Mouse (Mus musculus): ENCODE measurements around the gene Camk1d. TPM values are rescaled to one million over a fixed set of nuclear protein-coding genes. Genes with fewer than 3 reads are reported as not detected.

Gene Camk1d
- polyA plus RNA-seq, 1 experiment from 2014 or later: 2.4 TPM

DNA sequence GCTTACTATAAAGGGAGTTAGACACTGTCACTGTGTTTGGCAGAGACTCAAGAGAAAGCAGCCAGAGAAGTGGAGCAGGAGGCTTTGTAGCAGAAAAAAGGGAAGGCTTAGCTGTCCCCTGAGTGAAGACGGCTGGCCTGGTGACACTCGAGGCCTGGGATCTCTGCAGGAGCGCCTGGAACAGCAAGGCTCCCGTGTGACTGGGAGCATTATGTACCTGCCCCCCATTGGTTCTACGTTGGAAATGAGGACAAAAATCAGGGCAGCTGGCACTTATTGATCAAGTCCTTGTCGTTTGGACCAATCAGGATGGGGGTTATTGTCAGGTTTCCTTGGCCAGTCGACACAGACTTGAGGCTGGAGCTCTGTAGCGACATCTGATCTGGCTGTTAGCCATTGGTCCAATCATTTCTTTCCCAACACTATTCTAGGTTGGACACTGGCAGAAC lies 195.1 kb downstream of the Camk1d start:
- H3K27me3 ChIP-seq (ENCODE audit: control insufficient read depth, insufficient read depth, low read length): no peaks in the 10 kb centered on the region
- H3K9me3 ChIP-seq (ENCODE audit: control insufficient read depth, low read length): no peaks in the 10 kb centered on the region
- H3K4me1 ChIP-seq (ENCODE audit: control insufficient read depth, insufficient read depth, low read length): no peaks in the 10 kb centered on the region
- no peaks in the 10 kb centered on the region for H3K36me3 ChIP-seq (ENCODE audit: control insufficient read depth, insufficient read depth, low read length)
- H3K9ac ChIP-seq (ENCODE audit: low read depth, low read length): no peak overlapping the region
- H3K4me2 ChIP-seq (replicated peaks; ENCODE audit: low read depth, low read length): no peak overlapping the region
- ATAC-seq (ENCODE audit: low FRiP score, low TSS enrichment): no peak
- H3K4me3 ChIP-seq (ENCODE audit: low read length): no peak overlapping the region
- WGBS: 66% methylated on average over 8 of the region's 8 CpGs
- H3K27ac ChIP-seq (ENCODE audit: low read depth, low read length): no peak overlapping the region

DNA sequence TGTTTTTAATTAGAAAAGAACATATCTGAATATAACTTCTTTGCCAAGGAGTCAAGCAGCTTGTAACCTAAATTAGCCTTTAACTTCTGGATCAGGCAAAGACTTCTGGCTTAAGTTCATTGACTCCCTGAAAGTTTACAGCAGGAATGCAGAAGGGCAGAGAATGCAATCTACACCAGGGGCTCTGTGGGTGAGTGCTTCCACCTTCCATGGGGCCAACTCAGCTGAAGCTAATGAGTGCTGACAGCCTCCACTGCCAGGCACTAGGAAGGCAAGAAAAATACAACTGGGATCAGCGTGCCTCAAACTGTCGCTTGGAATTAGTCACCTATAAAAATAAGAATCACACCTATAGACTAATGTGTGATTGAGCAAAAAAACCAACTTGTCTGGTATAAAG lies 199.2 kb downstream of the Camk1d start:
- Histone ChIP-seq H3K27ac (ENCODE audit: low read depth, low read length) (no peak overlapping the region), H3K4me3 (ENCODE audit: low read length) (no peak overlapping the region), H3K36me3 (ENCODE audit: control insufficient read depth, insufficient read depth, low read length) (no peaks in the 10 kb centered on the region), H3K9me3 (ENCODE audit: control insufficient read depth, low read length) (no peaks in the 10 kb centered on the region), H3K9ac (ENCODE audit: low read depth, low read length) (no peak overlapping the region), H3K4me2 (replicated peaks; ENCODE audit: low read depth, low read length) (no peak overlapping the region), H3K27me3 (ENCODE audit: control insufficient read depth, insufficient read depth, low read length) (no peaks in the 10 kb centered on the region), H3K4me1 (ENCODE audit: control insufficient read depth, insufficient read depth, low read length) (no peaks in the 10 kb centered on the region)
- 52% methylated on average over 2 of the region's 2 CpGs for WGBS
- no peak; the same call in 1 of the 2 replicates for ATAC-seq (ENCODE audit: low FRiP score, low TSS enrichment)

- no peak for ATAC-seq (ENCODE audit: low FRiP score, low TSS enrichment)
- no peak overlapping the region for H3K4me2 ChIP-seq (replicated peaks; ENCODE audit: low read depth, low read length)
- no peak overlapping the region for H3K9ac ChIP-seq (ENCODE audit: low read depth, low read length)
- WGBS: 97% methylated on average over 5 of the region's 5 CpGs
- no peaks in the 10 kb centered on the region for H3K4me1 ChIP-seq (ENCODE audit: control insufficient read depth, insufficient read depth, low read length)
- H3K27me3 ChIP-seq (ENCODE audit: control insufficient read depth, insufficient read depth, low read length): no peaks in the 10 kb centered on the region
- H3K27ac ChIP-seq (ENCODE audit: low read depth, low read length): no peak overlapping the region
- no peaks in the 10 kb centered on the region for H3K9me3 ChIP-seq (ENCODE audit: control insufficient read depth, low read length)
- no peak overlapping the region for H3K4me3 ChIP-seq (ENCODE audit: low read length)
- no peaks in the 10 kb centered on the region for H3K36me3 ChIP-seq (ENCODE audit: control insufficient read depth, insufficient read depth, low read length)
Observed at GRCm38 (mm10) chr2:5514095-5514494, 200.2 kb downstream of the Camk1d start.

DNA sequence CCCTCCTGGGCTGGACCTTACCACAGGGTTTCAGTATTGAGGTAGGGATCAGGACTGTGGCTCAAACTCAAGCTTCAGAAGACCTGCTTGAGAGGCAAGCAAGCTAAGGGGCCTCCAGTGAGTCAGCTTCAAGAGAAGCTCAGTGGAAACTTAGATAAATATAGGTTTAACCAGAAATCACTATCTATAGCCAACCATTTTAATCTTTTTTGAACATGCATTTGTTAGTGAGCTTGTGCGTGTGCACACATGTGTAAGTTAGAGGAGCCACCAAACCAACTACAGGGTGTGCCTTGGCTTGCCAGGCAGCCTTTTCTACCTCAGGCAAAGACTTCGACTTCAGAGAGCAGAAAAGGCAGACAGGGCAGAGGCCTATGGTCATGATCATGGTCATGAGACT lies 200.7 kb downstream of the Camk1d start:
- Histone ChIP-seq H3K4me2 (replicated peaks; ENCODE audit: low read depth, low read length) (no peak overlapping the region), H3K4me1 (ENCODE audit: control insufficient read depth, insufficient read depth, low read length) (no peaks in the 10 kb centered on the region), H3K9ac (ENCODE audit: low read depth, low read length) (no peak overlapping the region), H3K36me3 (ENCODE audit: control insufficient read depth, insufficient read depth, low read length) (no peaks in the 10 kb centered on the region), H3K27me3 (ENCODE audit: control insufficient read depth, insufficient read depth, low read length) (no peaks in the 10 kb centered on the region), H3K27ac (ENCODE audit: low read depth, low read length) (no peak overlapping the region), H3K9me3 (ENCODE audit: control insufficient read depth, low read length) (no peaks in the 10 kb centered on the region), H3K4me3 (ENCODE audit: low read length) (no peak overlapping the region)
- ATAC-seq (ENCODE audit: low FRiP score, low TSS enrichment): no peak
- 96% methylated on average over 2 of the region's 2 CpGs for WGBS

- no peak overlapping the region for H3K27ac ChIP-seq (ENCODE audit: low read depth, low read length)
- 85% methylated on average over 6 of the region's 6 CpGs for WGBS
- H3K4me2 ChIP-seq (replicated peaks; ENCODE audit: low read depth, low read length): no peak overlapping the region
- ATAC-seq (ENCODE audit: low FRiP score, low TSS enrichment): no peak
- no peaks in the 10 kb centered on the region for H3K36me3 ChIP-seq (ENCODE audit: control insufficient read depth, insufficient read depth, low read length)
- 0 out of 2 replicates have a peak, but pooled peaks cover 6% of the 10 kb centered on the region for H3K9me3 ChIP-seq (ENCODE audit: control insufficient read depth, low read length)
- H3K4me3 ChIP-seq (ENCODE audit: low read length): no peak overlapping the region
- H3K9ac ChIP-seq (ENCODE audit: low read depth, low read length): no peak overlapping the region
- H3K27me3 ChIP-seq (ENCODE audit: control insufficient read depth, insufficient read depth, low read length): no peaks in the 10 kb centered on the region
- H3K4me1 ChIP-seq (ENCODE audit: control insufficient read depth, insufficient read depth, low read length): no peaks in the 10 kb centered on the region
Observed at GRCm38 (mm10) chr2:5510042-5510441, 204.3 kb downstream of the Camk1d start.

GRCm38 (mm10) chr2:5499620-5500019 lies 214.7 kb downstream of the Camk1d start:
- Histone ChIP-seq H3K4me2 (replicated peaks; ENCODE audit: low read depth, low read length) (no peak overlapping the region), H3K27ac (ENCODE audit: low read depth, low read length) (no peak overlapping the region), H3K9me3 (ENCODE audit: control insufficient read depth, low read length) (no peaks in the 10 kb centered on the region), H3K9ac (ENCODE audit: low read depth, low read length) (no peak overlapping the region), H3K4me1 (ENCODE audit: control insufficient read depth, insufficient read depth, low read length) (no peaks in the 10 kb centered on the region), H3K27me3 (ENCODE audit: control insufficient read depth, insufficient read depth, low read length) (no peaks in the 10 kb centered on the region), H3K4me3 (ENCODE audit: low read length) (no peak overlapping the region), H3K36me3 (ENCODE audit: control insufficient read depth, insufficient read depth, low read length) (no peaks in the 10 kb centered on the region)
- no peak for ATAC-seq (ENCODE audit: low FRiP score, low TSS enrichment)
- 81% methylated on average over 4 of the region's 4 CpGs for WGBS

- WGBS: 74% methylated on average over 5 of the region's 5 CpGs
- ATAC-seq (ENCODE audit: low FRiP score, low TSS enrichment): no peak
- no peaks in the 10 kb centered on the region for H3K27me3 ChIP-seq (ENCODE audit: control insufficient read depth, insufficient read depth, low read length)
- H3K9me3 ChIP-seq (ENCODE audit: control insufficient read depth, low read length): no peaks in the 10 kb centered on the region
- no peak overlapping the region for H3K4me3 ChIP-seq (ENCODE audit: low read length)
- H3K9ac ChIP-seq (ENCODE audit: low read depth, low read length): no peak overlapping the region
- no peak overlapping the region for H3K27ac ChIP-seq (ENCODE audit: low read depth, low read length)
- H3K4me2 ChIP-seq (replicated peaks; ENCODE audit: low read depth, low read length): no peak overlapping the region
- no peaks in the 10 kb centered on the region for H3K4me1 ChIP-seq (ENCODE audit: control insufficient read depth, insufficient read depth, low read length)
- no peaks in the 10 kb centered on the region for H3K36me3 ChIP-seq (ENCODE audit: control insufficient read depth, insufficient read depth, low read length)
Observed at GRCm38 (mm10) chr2:5489916-5490315, 224.4 kb downstream of the Camk1d start.

GRCm38 (mm10) chr2:5487344-5487743 lies 227.0 kb downstream of the Camk1d start:
- H3K27me3 ChIP-seq (ENCODE audit: control insufficient read depth, insufficient read depth, low read length): no peaks in the 10 kb centered on the region
- H3K36me3 ChIP-seq (ENCODE audit: control insufficient read depth, insufficient read depth, low read length): no peaks in the 10 kb centered on the region
- no peak overlapping the region for H3K9ac ChIP-seq (ENCODE audit: low read depth, low read length)
- ATAC-seq (ENCODE audit: low FRiP score, low TSS enrichment): no peak
- H3K4me2 ChIP-seq (replicated peaks; ENCODE audit: low read depth, low read length): no peak overlapping the region
- 89% methylated on average over 3 of the region's 3 CpGs for WGBS
- no peaks in the 10 kb centered on the region for H3K4me1 ChIP-seq (ENCODE audit: control insufficient read depth, insufficient read depth, low read length)
- H3K4me3 ChIP-seq (ENCODE audit: low read length): no peak overlapping the region
- no peaks in the 10 kb centered on the region for H3K9me3 ChIP-seq (ENCODE audit: control insufficient read depth, low read length)
- H3K27ac ChIP-seq (ENCODE audit: low read depth, low read length): no peak overlapping the region

- H3K9ac ChIP-seq (ENCODE audit: low read depth, low read length): no peak overlapping the region
- no peak for ATAC-seq (ENCODE audit: low FRiP score, low TSS enrichment)
- no peaks in the 10 kb centered on the region for H3K9me3 ChIP-seq (ENCODE audit: control insufficient read depth, low read length)
- no peak overlapping the region for H3K4me3 ChIP-seq (ENCODE audit: low read length)
- no peaks in the 10 kb centered on the region for H3K36me3 ChIP-seq (ENCODE audit: control insufficient read depth, insufficient read depth, low read length)
- no peak overlapping the region for H3K4me2 ChIP-seq (replicated peaks; ENCODE audit: low read depth, low read length)
- H3K4me1 ChIP-seq (ENCODE audit: control insufficient read depth, insufficient read depth, low read length): no peaks in the 10 kb centered on the region
- no peak overlapping the region for H3K27ac ChIP-seq (ENCODE audit: low read depth, low read length)
- 86% methylated on average over 7 of the region's 7 CpGs for WGBS
- H3K27me3 ChIP-seq (ENCODE audit: control insufficient read depth, insufficient read depth, low read length): no peaks in the 10 kb centered on the region
Observed at GRCm38 (mm10) chr2:5486663-5487062, 227.7 kb downstream of the Camk1d start.

DNA sequence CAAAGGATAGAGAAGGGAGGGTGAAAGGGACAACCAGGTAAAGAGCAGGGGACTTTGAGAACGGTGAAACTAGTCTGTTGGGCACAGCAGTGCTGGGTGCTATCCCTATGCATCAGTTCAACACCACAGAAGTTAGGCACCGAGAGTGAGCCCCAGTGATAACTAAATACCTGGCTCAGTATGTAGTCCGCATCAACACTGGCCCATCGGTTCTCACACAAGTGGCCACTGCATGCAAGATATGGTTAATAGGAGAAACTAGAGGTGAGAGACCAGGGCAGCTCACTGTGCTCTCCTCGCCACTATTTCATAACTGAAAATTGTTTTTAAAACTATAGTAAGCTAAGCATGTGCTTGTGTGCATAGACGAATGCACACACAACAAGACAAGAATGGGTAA lies 228.5 kb downstream of the Camk1d start:
- Histone ChIP-seq H3K4me1 (ENCODE audit: control insufficient read depth, insufficient read depth, low read length) (no peaks in the 10 kb centered on the region), H3K9me3 (ENCODE audit: control insufficient read depth, low read length) (no peaks in the 10 kb centered on the region), H3K27me3 (ENCODE audit: control insufficient read depth, insufficient read depth, low read length) (no peaks in the 10 kb centered on the region), H3K9ac (ENCODE audit: low read depth, low read length) (no peak overlapping the region), H3K36me3 (ENCODE audit: control insufficient read depth, insufficient read depth, low read length) (no peaks in the 10 kb centered on the region), H3K4me3 (ENCODE audit: low read length) (no peak overlapping the region), H3K4me2 (replicated peaks; ENCODE audit: low read depth, low read length) (no peak overlapping the region), H3K27ac (ENCODE audit: low read depth, low read length) (no peak overlapping the region)
- no peak for ATAC-seq (ENCODE audit: low FRiP score, low TSS enrichment)
- 93% methylated on average over 6 of the region's 6 CpGs for WGBS

Data from kidney, embryonic 14.5 days (tissue).